Mouse (Mus musculus): ENCODE results near the gene Tmbim7.

Tmbim7 gene

DNA sequence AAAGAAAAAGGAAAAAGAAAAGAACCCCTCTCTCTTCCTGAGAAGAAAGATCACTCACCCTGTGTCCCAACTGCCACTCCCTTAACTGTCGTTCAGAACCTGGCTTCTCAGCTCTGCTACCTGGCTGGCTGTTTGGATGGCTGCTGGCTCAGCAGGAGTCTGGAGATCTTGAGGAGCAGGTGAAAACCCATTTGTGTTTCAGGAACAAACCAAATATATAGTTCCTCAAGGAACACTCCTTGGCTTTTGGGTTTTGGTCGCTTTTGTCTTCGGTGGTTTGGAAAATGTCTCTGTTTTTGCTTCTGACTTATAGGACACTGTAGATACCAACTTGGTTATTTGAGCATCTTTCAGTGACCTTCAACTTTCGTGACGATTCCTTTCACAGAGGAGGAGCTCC lies 6.1 kb downstream of the Tmbim7 start, which contains the start of gene Gatad1:
TSS of gene Gatad1 (minus strand) at position 101 of the 400 bp plus-strand sequence.
- intact Hi-C loops (cut with DNase I), result no loop called here

DNA sequence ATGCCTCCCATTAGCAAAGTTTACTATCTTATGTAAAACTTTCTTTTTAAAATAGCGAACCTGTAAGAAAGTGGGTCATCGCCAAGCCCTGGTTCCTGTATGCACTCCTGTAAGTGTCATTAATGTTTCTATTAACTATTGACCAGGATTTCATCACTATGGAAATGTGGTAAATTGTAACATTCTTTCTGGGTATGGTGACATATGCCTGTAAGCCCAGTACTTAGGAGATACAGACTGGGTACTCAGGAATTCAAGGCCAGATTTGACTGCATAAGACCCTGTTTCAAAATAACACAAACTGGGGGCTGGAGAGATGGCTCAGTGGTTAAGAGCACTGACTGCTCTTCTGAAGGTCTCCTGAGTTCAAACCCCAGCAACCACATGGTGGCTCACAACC lies 14.2 kb downstream of the Tmbim7 start:
- intact Hi-C loops (cut with DNase I), result no loop called here

DNA sequence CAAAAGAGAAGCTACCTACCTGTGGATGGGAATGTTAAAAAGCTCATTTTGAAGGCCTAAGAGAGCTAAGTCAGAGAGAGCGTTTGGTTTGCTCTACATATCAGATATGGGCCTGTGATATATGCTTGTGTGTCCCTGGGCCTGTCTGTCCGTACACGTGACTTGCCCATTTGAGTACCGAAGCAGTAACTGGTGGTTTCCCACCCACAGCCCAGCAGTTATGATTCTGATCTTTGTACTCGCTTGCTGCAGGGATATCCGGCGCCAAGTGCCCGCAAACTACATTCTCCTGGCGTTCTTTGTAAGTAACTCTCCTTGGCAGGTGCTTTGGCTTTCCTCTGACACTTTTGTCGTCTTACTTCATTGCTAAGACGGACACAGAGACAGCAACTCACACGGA lies 15.6 kb downstream of the Tmbim7 start:
- intact Hi-C loops (cut with DNase I), result no loop called here

DNA sequence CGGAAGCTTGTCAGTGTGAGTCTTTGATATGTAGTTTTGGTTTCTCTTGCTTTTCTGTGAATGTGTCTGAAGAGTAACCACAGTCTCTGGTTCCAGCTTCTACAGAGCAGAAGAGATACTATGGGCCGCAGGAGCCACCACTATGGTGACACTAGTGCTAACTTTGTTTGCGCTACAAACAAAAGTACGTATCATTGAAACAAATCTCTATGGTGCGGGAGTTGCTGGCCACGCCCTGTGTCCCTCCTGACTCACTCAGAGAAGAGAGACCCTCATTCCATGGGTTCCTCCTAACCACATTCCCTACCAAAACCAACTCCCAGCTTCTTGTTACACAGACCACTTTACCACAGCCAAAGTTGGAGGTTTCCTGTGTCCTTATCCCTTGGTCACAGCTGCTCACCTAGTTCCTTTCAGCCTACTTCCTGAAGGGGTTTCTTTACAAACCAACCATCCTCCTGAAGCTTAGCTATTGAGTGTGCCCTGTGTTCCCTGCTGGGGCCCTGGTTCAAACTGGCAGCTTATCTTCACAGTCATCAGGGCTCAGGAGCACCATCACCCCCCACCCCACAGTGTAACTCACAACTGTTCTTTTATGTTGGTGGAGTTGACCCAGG lies 19.1 kb downstream of the Tmbim7 start:
- intact Hi-C loops (cut with DNase I), result no loop called here

DNA sequence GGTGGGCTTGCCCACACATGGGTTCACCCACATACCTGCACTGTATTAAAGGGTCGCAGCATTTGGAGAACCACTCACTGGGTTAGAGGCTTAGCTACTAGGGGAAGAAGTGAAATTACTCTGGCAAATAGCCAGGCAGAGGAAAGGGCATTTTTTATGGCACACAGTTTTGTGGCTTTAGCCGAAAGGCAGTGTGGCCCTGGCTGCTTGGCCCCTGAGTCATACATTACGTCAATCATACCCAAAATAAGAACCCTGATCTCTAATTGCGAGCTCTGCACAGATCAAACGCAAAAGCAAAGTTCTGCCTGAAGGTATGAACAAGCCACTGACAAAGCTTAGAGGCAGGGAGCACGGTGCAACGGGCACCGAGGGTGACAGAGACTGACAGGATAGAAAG lies 37.3 kb downstream of the Tmbim7 start:
- intact Hi-C loops (cut with DNase I), result no loop called here

DNA sequence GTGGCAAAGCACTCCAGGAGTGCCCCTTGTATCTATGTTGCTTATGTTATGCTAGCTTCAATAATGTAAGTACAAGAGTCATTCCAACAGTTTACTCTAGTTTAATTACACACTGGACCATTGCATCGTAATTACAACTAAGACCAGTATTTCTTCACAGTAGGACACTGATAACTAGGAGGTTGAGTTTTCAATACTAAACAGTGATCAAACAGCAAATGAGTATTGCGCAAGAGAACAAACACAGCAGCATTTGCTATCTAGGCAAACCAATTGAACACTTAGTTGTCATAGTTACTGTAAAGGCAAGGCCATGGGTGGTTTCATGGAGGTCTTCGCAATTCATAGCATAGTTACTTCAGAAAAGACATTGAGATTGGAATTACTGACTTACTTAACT lies 40.3 kb downstream of the Tmbim7 start:
- intact Hi-C loops (cut with DNase I), result no loop called here

DNA sequence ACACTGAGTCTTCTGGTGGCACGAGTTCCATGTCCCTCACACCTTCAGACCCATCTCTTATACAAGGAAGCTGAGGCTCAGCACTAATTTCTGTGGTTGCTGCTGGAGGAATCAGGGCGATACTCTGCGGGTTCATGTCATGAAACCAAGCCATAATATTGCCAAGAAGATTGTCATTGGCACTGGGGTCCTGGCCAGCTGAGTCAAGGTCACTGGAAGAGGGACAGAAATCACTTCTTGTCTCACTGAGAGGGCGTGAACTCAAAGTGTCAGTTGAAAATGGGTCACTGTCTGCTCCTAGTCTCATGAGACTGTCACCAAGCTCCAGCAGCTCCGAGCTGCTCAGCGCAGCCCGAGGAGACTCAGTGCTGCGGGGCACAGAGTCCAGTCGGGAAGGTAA lies 42.0 kb downstream of the Tmbim7 start:
- intact Hi-C loops (cut with DNase I), result no loop called here

DNA sequence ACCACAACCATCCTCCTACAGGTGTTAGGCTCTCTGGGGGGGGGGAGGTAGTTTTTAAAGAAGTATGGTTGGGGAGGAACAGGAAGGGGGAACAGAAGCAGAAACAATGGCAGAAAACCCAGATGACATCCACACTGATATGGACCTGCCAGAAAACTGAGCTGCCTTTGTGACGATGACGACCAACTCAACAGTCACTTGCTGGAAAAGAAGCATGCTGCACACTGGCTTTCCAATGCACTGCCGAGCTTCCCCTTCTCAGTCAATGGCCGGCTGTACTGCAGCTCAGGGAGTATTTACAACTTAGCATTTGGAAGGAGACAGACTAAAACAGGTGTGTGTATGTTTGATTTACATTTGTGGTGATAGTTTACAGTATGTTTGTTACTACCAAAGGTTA lies 44.2 kb downstream of the Tmbim7 start:
- intact Hi-C loops (cut with DNase I), result no loop called here

DNA sequence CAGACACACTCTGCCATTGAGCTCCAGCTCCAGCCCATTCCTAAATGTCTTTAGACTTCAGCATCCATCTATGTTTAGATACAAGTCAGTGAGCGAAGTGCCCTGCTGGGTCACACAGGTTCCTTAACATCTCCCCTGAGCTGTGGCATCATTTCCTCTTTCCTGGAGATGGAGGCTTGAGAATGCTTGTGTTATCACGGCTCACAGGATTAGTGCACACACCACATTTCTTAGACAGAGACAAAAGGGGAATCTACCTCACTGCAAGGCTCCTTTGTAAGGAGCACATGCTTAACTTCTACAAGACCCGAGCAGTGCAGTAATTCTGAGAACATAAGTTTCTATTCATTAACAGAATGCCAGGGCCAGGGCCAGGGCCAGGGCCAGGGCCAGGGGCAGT lies 45.0 kb downstream of the Tmbim7 start:
- intact Hi-C loops (cut with DNase I), result no loop called here

DNA sequence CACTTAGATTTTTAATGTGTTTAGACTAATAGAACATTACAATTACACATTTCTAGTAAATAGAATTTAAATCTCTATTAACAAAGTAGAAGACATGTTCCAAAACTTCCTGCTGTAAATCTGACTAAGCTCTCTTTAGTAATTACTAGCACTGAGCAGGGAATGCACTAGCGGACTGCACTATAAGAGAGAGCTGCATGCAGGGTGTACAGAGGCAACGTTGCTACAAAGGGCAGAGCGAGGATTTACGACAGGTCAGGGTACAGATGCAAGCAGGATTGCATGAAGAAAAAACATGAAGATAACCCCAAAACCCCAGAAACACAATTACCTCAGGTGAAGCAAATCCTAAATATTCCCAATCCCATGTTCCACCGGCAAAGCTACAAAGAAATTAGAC lies 49.0 kb downstream of the Tmbim7 start:
- intact Hi-C loops (cut with DNase I), result no loop called here

DNA sequence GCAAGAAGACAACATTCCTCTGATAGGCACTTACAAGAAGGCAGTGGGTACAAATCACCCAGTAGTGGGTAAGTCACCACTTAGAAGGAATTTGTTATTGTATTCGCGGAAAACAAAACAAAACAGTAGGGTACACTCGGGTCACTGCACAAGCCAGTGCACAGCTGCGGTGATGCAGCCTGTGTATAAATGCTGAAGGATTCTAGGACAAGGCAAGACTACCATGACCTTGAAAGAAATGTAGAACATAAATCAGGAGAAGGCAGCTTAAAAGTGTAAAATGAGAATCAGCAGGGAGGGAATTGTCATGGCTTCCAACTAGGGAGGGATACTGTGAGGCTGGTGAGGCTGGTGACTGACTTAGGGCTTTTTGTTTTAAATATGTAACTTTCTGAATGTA lies 51.2 kb downstream of the Tmbim7 start:
- intact Hi-C loops (cut with DNase I), result no loop called here

DNA sequence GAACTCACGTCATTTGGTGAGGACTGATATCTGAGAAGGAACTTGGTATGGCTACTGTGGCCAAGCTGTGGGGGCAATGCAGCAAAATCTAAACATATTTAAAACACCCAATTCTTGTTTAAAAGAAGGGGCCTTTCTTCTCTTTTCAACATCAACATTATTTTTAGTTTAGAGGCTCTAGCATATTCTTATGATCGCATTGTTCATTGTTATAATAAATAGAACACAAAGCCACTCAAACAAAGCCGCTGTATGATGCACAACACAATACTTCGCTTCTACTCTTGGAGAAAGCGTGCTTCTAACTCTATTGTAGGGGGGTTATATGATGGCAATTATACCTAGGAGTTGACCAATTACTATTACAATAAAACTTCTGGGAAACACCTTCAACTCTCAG lies 64.8 kb downstream of the Tmbim7 start:
- intact Hi-C loops (cut with DNase I), result no loop called here

DNA sequence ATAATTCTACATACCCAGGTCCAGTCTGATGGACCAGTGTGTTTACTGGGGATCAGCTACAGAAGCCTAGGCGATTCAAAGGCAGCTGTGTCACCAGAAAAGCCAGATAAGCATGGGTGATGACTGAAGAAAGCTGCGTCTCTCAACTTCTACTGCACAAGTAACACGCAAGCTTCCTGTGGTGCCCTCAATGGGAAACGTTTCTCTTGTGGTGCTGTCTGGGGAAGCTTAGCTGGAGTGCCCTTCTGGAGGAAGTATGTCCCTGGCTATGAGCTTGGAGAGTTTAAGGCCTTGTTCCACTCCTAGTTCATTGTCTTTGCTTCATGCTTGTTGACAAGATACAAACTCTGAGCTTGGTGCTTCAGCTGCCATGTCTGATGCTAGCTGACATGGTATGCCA lies 68.4 kb downstream of the Tmbim7 start:
- intact Hi-C loops (cut with DNase I), result no loop called here

DNA sequence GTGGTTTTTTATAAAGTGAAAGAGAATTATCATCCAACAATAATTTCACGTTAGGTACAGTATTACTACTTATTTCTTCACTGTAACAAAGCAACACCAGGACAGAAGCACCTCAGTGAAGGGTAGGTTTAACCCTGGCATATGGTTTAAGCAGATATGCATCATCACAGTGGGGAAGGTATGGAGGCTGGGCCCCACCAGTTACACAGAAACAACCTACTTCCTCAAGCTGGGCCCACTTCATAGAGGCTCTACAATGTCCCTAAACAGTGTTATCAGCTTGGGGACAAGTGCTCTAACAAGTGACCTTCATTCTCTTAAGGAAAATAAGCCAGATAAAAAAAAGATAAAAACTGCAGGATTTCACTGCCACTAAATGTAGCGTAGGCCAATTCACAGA lies 71.9 kb downstream of the Tmbim7 start:
- intact Hi-C loops (cut with DNase I), result no loop called here

DNA sequence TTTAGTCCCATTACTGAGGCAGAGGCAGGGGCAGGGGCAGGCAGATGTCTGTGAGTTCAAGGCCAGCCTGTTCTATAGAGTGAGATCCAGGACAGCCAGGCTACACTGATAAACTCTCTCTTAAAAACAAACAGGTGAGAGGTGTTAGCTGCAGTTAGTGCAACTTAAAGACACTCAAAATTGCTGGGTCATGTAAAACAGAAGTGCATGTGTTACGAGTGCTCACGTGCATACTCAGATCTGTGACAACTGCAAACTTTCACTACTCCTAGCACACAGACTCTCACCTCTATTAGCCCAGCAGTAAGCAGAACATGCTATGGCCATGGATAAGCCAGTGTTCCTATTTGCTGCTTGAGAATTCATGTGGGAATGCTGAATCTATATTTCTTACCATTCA lies 72.4 kb downstream of the Tmbim7 start:
- intact Hi-C loops (cut with DNase I), result no loop called here

DNA sequence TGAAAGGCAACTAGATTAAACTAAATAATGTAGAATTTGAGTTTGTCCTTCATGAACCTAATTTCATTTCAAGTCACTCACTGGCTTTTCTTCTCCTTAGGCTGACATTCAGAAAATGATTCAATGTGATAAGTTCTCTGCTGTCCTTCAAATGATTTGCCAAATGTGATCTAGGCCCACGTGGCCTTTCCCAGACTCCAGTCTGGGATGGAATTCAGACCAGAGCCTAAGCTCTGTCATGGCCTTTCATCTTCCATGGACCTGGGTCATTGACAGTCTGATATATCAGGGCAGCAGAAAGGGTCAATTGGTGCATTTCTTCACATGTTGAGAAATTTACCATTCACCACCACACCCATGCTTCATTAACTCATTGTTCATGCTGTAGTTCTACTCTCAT lies 74.5 kb downstream of the Tmbim7 start:
- intact Hi-C loops (cut with DNase I), result no loop called here

DNA sequence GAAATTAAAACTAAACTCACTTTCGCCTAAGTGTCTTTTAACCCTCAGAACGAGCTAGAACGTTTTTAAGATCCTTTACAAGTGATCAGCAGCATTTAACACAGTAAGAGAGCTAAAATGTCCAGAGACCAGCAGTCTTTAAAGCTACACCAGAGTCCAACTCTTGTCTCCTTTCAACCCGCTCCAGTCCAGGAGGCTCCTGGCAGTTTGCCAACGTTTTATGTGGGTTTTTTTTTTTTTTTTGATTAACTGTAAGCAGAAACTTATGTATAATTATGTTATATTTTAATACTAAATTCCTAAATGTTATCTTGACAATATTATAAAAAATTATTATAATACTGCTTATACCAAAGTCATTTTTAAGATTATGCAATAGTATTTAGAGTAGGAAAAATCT lies 77.8 kb downstream of the Tmbim7 start:
- intact Hi-C loops (cut with DNase I), result no loop called here

Small RNA genes lying within 50 kb of the gene (microRNA-seq; reads per million reads assigned to microRNA genes)
- gene Gm22926, result 0 reads per million in 2 experiments
- 0 reads per million in 2 experiments for gene Gm26238

All from adrenal gland (tissue).